Mouse (Mus musculus) hindbrain, embryonic 13.5 days (tissue): ENCODE measurements around the gene Fcho2. TPM values are rescaled to one million over a fixed set of nuclear protein-coding genes. Genes with fewer than 3 reads are reported as not detected.

ENCODE experiments used
- ATAC-seq: fragments of 200-750 bp; cut with Nextera tagmentation; 2 replicates; pipeline ENCODE4 v1.8.0; 2017; ENCODE audit warnings: moderate TSS enrichment; ENCODE audit not compliant: low FRiP score
- H3K27ac ChIP-seq: fragments of 300-500 bp; sonication (generic); 2 replicates; pipeline ENCODE4 v1.5.1; 2015; ENCODE audit warnings: inconsistent platforms, mild to moderate bottlenecking, moderate library complexity
- H3K27me3 ChIP-seq: fragments of 300-500 bp; sonication (generic); 2 replicates; pipeline ENCODE4 v1.6.1; 2015; ENCODE audit warnings: mild to moderate bottlenecking, inconsistent platforms
- H3K36me3 ChIP-seq: fragments of 300-500 bp; sonication (generic); 2 replicates; pipeline ENCODE4 v1.6.1; 2015; ENCODE audit warnings: mild to moderate bottlenecking, inconsistent platforms
- H3K4me1 ChIP-seq: fragments of 300-500 bp; sonication (generic); replicated peaks from 2 replicates; pipeline ENCODE4 v1.6.1; 2015; ENCODE audit warnings: inconsistent platforms
- H3K4me2 ChIP-seq: fragments of 300-500 bp; sonication (generic); 2 replicates; pipeline ENCODE4 v1.6.1; 2015; ENCODE audit warnings: inconsistent platforms, mild to moderate bottlenecking, moderate library complexity
- H3K4me3 ChIP-seq: fragments of 300-500 bp; sonication (generic); 2 replicates; pipeline ENCODE4 v1.5.1; 2015; ENCODE audit warnings: mild to moderate bottlenecking, inconsistent platforms
- H3K9ac ChIP-seq: fragments of 300-500 bp; sonication (generic); 2 replicates; pipeline ENCODE4 v1.6.1; 2015; ENCODE audit warnings: mild to moderate bottlenecking, inconsistent platforms
- H3K9me3 ChIP-seq: fragments of 300-500 bp; sonication (generic); 2 replicates; pipeline ENCODE4 v1.6.1; 2016; ENCODE audit warnings: inconsistent platforms
- WGBS: fragments of 180-500 bp; shearing (Covaris S2); methylation state at CpG from one replicate; pipeline ENCODE4 v1.1.7; 2015; 5-methylcytosine and 5-hydroxymethylcytosine counted together
- polyA plus RNA-seq: library from polyadenylated mRNA; unstranded; fragments of >200 nt; fragmentation: Nextera tagmentation; extraction: Ambion mirVana; gene quantifications from 2 replicates; pipeline ENCODE4 v1.2.1, GENCODE M21; 2015

Fcho2 gene
- polyA plus RNA-seq, 1 experiment from 2014 or later, result 29.4 TPM

GRCm38 (mm10) chr13:98733292-98733691, 82.0 kb downstream of the Fcho2 start:
- Histone ChIP-seq H3K27me3 (no peaks in the 10 kb centered on the region), H3K4me2 (no peak overlapping the region), H3K4me3 (no peak overlapping the region), H3K9ac (no peak overlapping the region), H3K4me1 (no peaks in the 10 kb centered on the region), H3K27ac (no peak overlapping the region), H3K9me3 (no peaks in the 10 kb centered on the region), H3K36me3 (peaks cover 38% of the 10 kb centered on the region)
- WGBS, result 54% methylated on average over 3 of the region's 3 CpGs
- ATAC-seq, result no peak

GRCm38 (mm10) chr13:98729271-98730062, 85.8 kb downstream of the Fcho2 start:
- H3K9ac ChIP-seq, result no peak overlapping the region
- H3K27ac ChIP-seq, result no peak overlapping the region
- H3K4me3 ChIP-seq, result no peak overlapping the region
- H3K27me3 ChIP-seq, result no peaks in the 10 kb centered on the region
- no peaks in the 10 kb centered on the region for H3K9me3 ChIP-seq
- no peak for ATAC-seq
- WGBS, result 77% methylated on average over 1 of the region's 1 CpGs
- H3K36me3 ChIP-seq, result peaks cover 55% of the 10 kb centered on the region
- no peaks in the 10 kb centered on the region for H3K4me1 ChIP-seq
- H3K4me2 ChIP-seq, result no peak overlapping the region

- ATAC-seq, result no peak
Observed at GRCm38 (mm10) chr13:98726494-98726893, 88.8 kb downstream of the Fcho2 start.

GRCm38 (mm10) chr13:98723430-98723829, 91.8 kb downstream of the Fcho2 start:
- no peaks in the 10 kb centered on the region for H3K27me3 ChIP-seq
- peaks cover 30% of the 10 kb centered on the region for H3K36me3 ChIP-seq
- no peak for ATAC-seq
- H3K9ac ChIP-seq, result no peak overlapping the region
- H3K4me1 ChIP-seq, result no peaks in the 10 kb centered on the region
- no peak overlapping the region for H3K4me3 ChIP-seq
- H3K4me2 ChIP-seq, result no peak overlapping the region
- H3K27ac ChIP-seq, result no peak overlapping the region
- H3K9me3 ChIP-seq, result no peaks in the 10 kb centered on the region
- WGBS, result 91% methylated on average over 1 of the region's 1 CpGs

More at GRCm38 (mm10) chr13:98726494-98726893, 88.8 kb downstream of the Fcho2 start:
- Histone ChIP-seq H3K27me3 (no peaks in the 10 kb centered on the region), H3K9ac (no peak overlapping the region), H3K4me3 (no peak overlapping the region), H3K9me3 (no peaks in the 10 kb centered on the region), H3K27ac (no peak overlapping the region), H3K4me1 (no peaks in the 10 kb centered on the region), H3K36me3 (peaks cover 42% of the 10 kb centered on the region), H3K4me2 (no peak overlapping the region)
- WGBS, result 63% methylated on average over 4 of the region's 4 CpGs

- Histone ChIP-seq H3K36me3 (peaks cover 24% of the 10 kb centered on the region), H3K4me1 (no peaks in the 10 kb centered on the region), H3K4me3 (no peak overlapping the region), H3K9me3 (no peaks in the 10 kb centered on the region), H3K27me3 (no peaks in the 10 kb centered on the region), H3K27ac (no peak overlapping the region), H3K9ac (no peak overlapping the region), H3K4me2 (no peak overlapping the region)
- 31% methylated on average over 1 of the region's 1 CpGs for WGBS
- no peak for ATAC-seq
Observed at GRCm38 (mm10) chr13:98722296-98722695, 93.0 kb downstream of the Fcho2 start.

GRCm38 (mm10) chr13:98716176-98716575, 99.1 kb downstream of the Fcho2 start:
- Histone ChIP-seq H3K4me2 (no peak overlapping the region), H3K27ac (no peak overlapping the region), H3K27me3 (no peaks in the 10 kb centered on the region), H3K4me1 (no peaks in the 10 kb centered on the region), H3K4me3 (no peak overlapping the region), H3K9ac (no peak overlapping the region), H3K36me3 (peaks cover 7% of the 10 kb centered on the region), H3K9me3 (no peaks in the 10 kb centered on the region)
- ATAC-seq, result no peak
- 87% methylated on average over 8 of the region's 8 CpGs for WGBS

- H3K4me3 ChIP-seq, result no peak overlapping the region
- ATAC-seq, result no peak
- no peak overlapping the region for H3K9ac ChIP-seq
- WGBS, result 86% methylated on average over 6 of the region's 6 CpGs
- no peaks in the 10 kb centered on the region for H3K4me1 ChIP-seq
- H3K36me3 ChIP-seq, result peaks cover 7% of the 10 kb centered on the region; the same call in 1 of the 2 replicates
- no peaks in the 10 kb centered on the region for H3K27me3 ChIP-seq
- H3K27ac ChIP-seq, result no peak overlapping the region
- H3K4me2 ChIP-seq, result no peak overlapping the region
- no peaks in the 10 kb centered on the region for H3K9me3 ChIP-seq
Observed at GRCm38 (mm10) chr13:98715443-98715990, 99.7 kb downstream of the Fcho2 start.

GRCm38 (mm10) chr13:98710655-98711054, 104.6 kb downstream of the Fcho2 start:
- Histone ChIP-seq H3K4me1 (no peaks in the 10 kb centered on the region), H3K36me3 (peaks cover 7% of the 10 kb centered on the region; the same call in 1 of the 2 replicates), H3K27me3 (no peaks in the 10 kb centered on the region), H3K27ac (no peak overlapping the region), H3K9ac (no peak overlapping the region), H3K4me3 (no peak overlapping the region), H3K9me3 (no peaks in the 10 kb centered on the region), H3K4me2 (no peak overlapping the region)
- no peak for ATAC-seq
- 90% methylated on average over 1 of the region's 1 CpGs for WGBS

GRCm38 (mm10) chr13:98710236-98710635, 105.0 kb downstream of the Fcho2 start:
- H3K4me3 ChIP-seq, result no peak overlapping the region
- H3K9ac ChIP-seq, result no peak overlapping the region
- H3K9me3 ChIP-seq, result no peaks in the 10 kb centered on the region
- H3K4me1 ChIP-seq, result no peaks in the 10 kb centered on the region
- H3K27me3 ChIP-seq, result no peaks in the 10 kb centered on the region
- WGBS, result 81% methylated on average over 8 of the region's 8 CpGs
- no peak for ATAC-seq
- H3K27ac ChIP-seq, result no peak overlapping the region
- no peak overlapping the region for H3K4me2 ChIP-seq
- H3K36me3 ChIP-seq, result peaks cover 7% of the 10 kb centered on the region; the same call in 1 of the 2 replicates

- no peaks in the 10 kb centered on the region for H3K9me3 ChIP-seq
- no peak overlapping the region for H3K4me3 ChIP-seq
- H3K27me3 ChIP-seq, result no peaks in the 10 kb centered on the region
- no peaks in the 10 kb centered on the region; the same call in 1 of the 2 replicates for H3K4me1 ChIP-seq
- no peaks in the 10 kb centered on the region for H3K36me3 ChIP-seq
- 80% methylated on average over 4 of the region's 4 CpGs for WGBS
- no peak for ATAC-seq
- no peak overlapping the region for H3K27ac ChIP-seq
- no peak overlapping the region for H3K4me2 ChIP-seq
- no peak overlapping the region for H3K9ac ChIP-seq
Observed at GRCm38 (mm10) chr13:98705501-98705900, 109.7 kb downstream of the Fcho2 start.

GRCm38 (mm10) chr13:98703786-98704185, 111.5 kb downstream of the Fcho2 start:
- Histone ChIP-seq H3K9me3 (no peaks in the 10 kb centered on the region), H3K36me3 (no peaks in the 10 kb centered on the region), H3K4me3 (no peak overlapping the region), H3K4me2 (no peak overlapping the region), H3K27me3 (no peaks in the 10 kb centered on the region), H3K9ac (no peak overlapping the region), H3K27ac (no peak overlapping the region), H3K4me1 (no peaks in the 10 kb centered on the region; the same call in 1 of the 2 replicates)
- 95% methylated on average over 7 of the region's 8 CpGs for WGBS
- no peak for ATAC-seq

GRCm38 (mm10) chr13:98702361-98702760, 112.9 kb downstream of the Fcho2 start:
- 0 out of 2 replicates have a peak, but pooled peaks cover 2% of the 10 kb centered on the region for H3K27me3 ChIP-seq

GRCm38 (mm10) chr13:98701309-98701675, 114.0 kb downstream of the Fcho2 start:
- no peak for ATAC-seq

More at GRCm38 (mm10) chr13:98702361-98702760, 112.9 kb downstream of the Fcho2 start:
- Histone ChIP-seq H3K36me3 (no peaks in the 10 kb centered on the region), H3K27ac (no peak overlapping the region), H3K9ac (no peak overlapping the region), H3K4me3 (no peak overlapping the region), H3K4me2 (no peak overlapping the region), H3K4me1 (no peaks in the 10 kb centered on the region; the same call in 1 of the 2 replicates), H3K9me3 (no peaks in the 10 kb centered on the region)
- no peak for ATAC-seq
- 89% methylated on average over 8 of the region's 8 CpGs for WGBS

More at GRCm38 (mm10) chr13:98701309-98701675, 114.0 kb downstream of the Fcho2 start:
- Histone ChIP-seq H3K4me3 (no peak overlapping the region), H3K36me3 (no peaks in the 10 kb centered on the region), H3K9ac (no peak overlapping the region), H3K4me2 (no peak overlapping the region), H3K27me3 (peaks cover 7% of the 10 kb centered on the region), H3K4me1 (no peaks in the 10 kb centered on the region; the same call in 1 of the 2 replicates), H3K27ac (no peak overlapping the region), H3K9me3 (no peaks in the 10 kb centered on the region)
- 79% methylated on average over 5 of the region's 5 CpGs for WGBS
